Mouse (Mus musculus) lung, embryonic 14.5 days (tissue): ENCODE measurements around the gene Rabggta. TPM values are rescaled to one million over a fixed set of nuclear protein-coding genes. Genes with fewer than 3 reads are reported as not detected.

Experiments
- ATAC-seq: fragments of 200-750 bp; cut with Nextera tagmentation; 2 replicates; pipeline ENCODE4 v1.8.0; 2017; ENCODE audit warnings: mild to moderate bottlenecking, moderate TSS enrichment, moderate library complexity; ENCODE audit not compliant: insufficient read depth
- DNase-seq: peaks from one replicate; pipeline ENCODE4 v3.0.0-alpha.2; 2015
- H3K27ac ChIP-seq: fragments of 300-500 bp; sonication (generic); 2 replicates; pipeline ENCODE4 v1.5.1; 2014; ENCODE audit warnings: low read depth, mild to moderate bottlenecking, moderate library complexity
- H3K27me3 ChIP-seq: fragments of 300-500 bp; sonication (generic); 2 replicates; pipeline ENCODE4 v1.6.1; 2014; ENCODE audit warnings: low read length, control low read depth; ENCODE audit not compliant: insufficient read depth
- H3K36me3 ChIP-seq: fragments of 300-500 bp; sonication (generic); 2 replicates; pipeline ENCODE4 v1.6.1; 2014; ENCODE audit warnings: control low read depth; ENCODE audit not compliant: insufficient read depth
- H3K4me1 ChIP-seq: fragments of 300-500 bp; sonication (generic); 2 replicates; pipeline ENCODE4 v1.6.1; 2014; ENCODE audit warnings: antibody characterized with exemption, control low read depth; ENCODE audit not compliant: insufficient read depth
- H3K4me2 ChIP-seq: fragments of 300-500 bp; sonication (generic); 2 replicates; pipeline ENCODE4 v1.6.1; 2014; ENCODE audit warnings: mild to moderate bottlenecking
- H3K4me3 ChIP-seq: fragments of 300-500 bp; sonication (generic); 2 replicates; pipeline ENCODE4 v1.5.1; 2014; ENCODE audit warnings: low read depth, low read length
- H3K9ac ChIP-seq: fragments of 300-500 bp; sonication (generic); 2 replicates; pipeline ENCODE4 v1.6.1; 2014
- H3K9me3 ChIP-seq: fragments of 300-500 bp; sonication (generic); 2 replicates; pipeline ENCODE4 v1.6.1; 2016; ENCODE audit warnings: low read depth, low read length, control low read depth
- CTCF ChIP-seq: IDR thresholded peaks from 2 replicates; pipeline ENCODE4 v1.5.1; 2016; ENCODE audit warnings: antibody characterized with exemption, low read depth
- WGBS: fragments of 180-500 bp; shearing (Covaris S2); extraction: QIAGEN DNeasy Blood & Tissue Kit; methylation state at CpG from one replicate; pipeline ENCODE4 v1.1.7; 2014; 5-methylcytosine and 5-hydroxymethylcytosine counted together
- polyA plus RNA-seq: library from polyadenylated mRNA; unstranded; fragments of >200 nt; fragmentation: Nextera tagmentation; extraction: Ambion mirVana; gene quantifications from 2 replicates; pipeline ENCODE4 v1.2.1, GENCODE M21; 2014

Gene Rabggta
- polyA plus RNA-seq, 1 experiment from 2014 or later: 29.5 TPM

DNA sequence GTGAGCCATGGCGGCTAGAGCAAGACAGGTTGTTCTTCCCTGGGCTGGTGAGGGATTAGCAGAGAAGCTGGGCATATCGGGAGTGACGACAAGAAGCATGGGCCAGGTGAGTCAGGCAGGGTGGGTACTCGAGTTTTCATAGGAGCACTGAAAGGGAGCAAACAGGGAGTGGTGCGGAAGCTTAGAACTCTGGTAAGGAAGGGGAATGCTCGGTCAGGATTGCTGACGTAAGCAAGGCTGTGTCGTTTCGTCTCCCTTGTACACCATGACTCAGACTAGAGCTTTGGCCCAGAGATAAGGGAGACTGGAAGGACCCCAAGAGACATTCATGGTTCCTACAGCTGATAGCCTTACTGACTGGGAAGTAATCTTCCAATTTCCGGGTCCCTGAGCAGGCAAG, 11.8 kb upstream of the Rabggta start:
- Histone ChIP-seq H3K27me3 (no peaks in the 10 kb centered on the region), H3K4me1 (no peaks in the 10 kb centered on the region), H3K27ac (no peak overlapping the region), H3K9ac (no peak overlapping the region), H3K36me3 (no peaks in the 10 kb centered on the region; the same call in none of the 2 replicates), H3K4me3 (no peak overlapping the region), H3K9me3 (no peaks in the 10 kb centered on the region), H3K4me2 (no peak overlapping the region)
- ATAC-seq: no peak
- no peak for TF ChIP-seq CTCF
- WGBS: 71% methylated on average over 10 of the region's 10 CpGs
- no peak for DNase-seq

DNA sequence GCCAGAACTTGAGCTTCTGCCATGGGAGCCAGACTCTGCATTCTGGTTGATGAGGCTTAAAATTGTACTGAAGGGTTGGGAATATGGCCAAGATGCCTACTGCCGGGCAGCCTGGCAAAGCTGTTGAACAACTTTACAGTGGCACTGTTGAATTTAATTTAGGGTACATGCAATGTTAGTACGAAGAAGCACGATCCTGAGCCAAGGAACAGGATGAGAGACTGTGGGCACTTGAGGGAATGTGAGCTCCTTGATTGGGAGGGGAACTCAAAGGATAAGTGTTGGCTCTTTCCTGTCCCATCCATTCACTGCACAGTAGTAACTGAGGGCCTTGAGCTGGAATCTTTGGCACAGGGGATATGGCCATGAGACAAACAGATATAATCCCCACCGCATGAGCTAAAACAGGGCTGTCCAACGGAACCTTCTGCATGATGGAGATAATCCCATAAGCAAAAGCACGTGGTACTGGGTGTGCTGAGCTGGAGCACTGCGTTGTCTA, 8.5 kb upstream of the Rabggta start:
- 83% methylated on average over 7 of the region's 7 CpGs for WGBS
- no peak for TF ChIP-seq CTCF
- Histone ChIP-seq H3K4me3 (no peak overlapping the region), H3K27ac (no peak overlapping the region), H3K4me1 (peaks cover 4% of the 10 kb centered on the region; the same call in 1 of the 2 replicates), H3K36me3 (no peaks in the 10 kb centered on the region), H3K9me3 (no peaks in the 10 kb centered on the region), H3K9ac (no peak overlapping the region), H3K27me3 (no peaks in the 10 kb centered on the region), H3K4me2 (no peak overlapping the region)
- DNase-seq (no peak), ATAC-seq (no peak)

DNA sequence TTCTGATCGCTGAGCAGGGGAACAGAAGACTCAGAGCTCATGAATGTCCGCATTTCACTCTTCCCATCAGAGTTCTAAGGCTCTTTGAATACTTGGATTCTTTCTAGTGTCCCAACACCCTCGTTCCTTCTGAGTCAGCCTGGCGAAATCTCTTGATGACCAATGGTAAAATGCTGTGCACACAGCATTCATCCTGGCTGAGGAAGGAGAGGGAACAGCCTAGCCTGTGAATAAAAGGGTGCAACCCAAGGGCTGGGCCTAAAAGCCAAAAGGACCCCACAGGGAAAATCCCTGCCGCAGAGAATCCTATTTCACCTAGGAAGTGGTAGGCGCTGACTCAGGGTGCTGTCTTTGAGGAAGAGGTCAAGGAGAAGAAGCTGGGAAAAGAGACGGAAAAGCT, 8.1 kb upstream of the Rabggta start:
- H3K9me3 ChIP-seq: no peaks in the 10 kb centered on the region
- H3K4me2 ChIP-seq: no peak overlapping the region
- DNase-seq (no peak), ATAC-seq (no peak)
- no peak overlapping the region for H3K4me3 ChIP-seq
- no peak overlapping the region for H3K9ac ChIP-seq
- WGBS: 79% methylated on average over 7 of the region's 7 CpGs
- no peak for TF ChIP-seq CTCF
- H3K36me3 ChIP-seq: no peaks in the 10 kb centered on the region
- H3K27me3 ChIP-seq: no peaks in the 10 kb centered on the region
- no peak overlapping the region for H3K27ac ChIP-seq
- peaks cover 4% of the 10 kb centered on the region; the same call in 1 of the 2 replicates for H3K4me1 ChIP-seq

DNA sequence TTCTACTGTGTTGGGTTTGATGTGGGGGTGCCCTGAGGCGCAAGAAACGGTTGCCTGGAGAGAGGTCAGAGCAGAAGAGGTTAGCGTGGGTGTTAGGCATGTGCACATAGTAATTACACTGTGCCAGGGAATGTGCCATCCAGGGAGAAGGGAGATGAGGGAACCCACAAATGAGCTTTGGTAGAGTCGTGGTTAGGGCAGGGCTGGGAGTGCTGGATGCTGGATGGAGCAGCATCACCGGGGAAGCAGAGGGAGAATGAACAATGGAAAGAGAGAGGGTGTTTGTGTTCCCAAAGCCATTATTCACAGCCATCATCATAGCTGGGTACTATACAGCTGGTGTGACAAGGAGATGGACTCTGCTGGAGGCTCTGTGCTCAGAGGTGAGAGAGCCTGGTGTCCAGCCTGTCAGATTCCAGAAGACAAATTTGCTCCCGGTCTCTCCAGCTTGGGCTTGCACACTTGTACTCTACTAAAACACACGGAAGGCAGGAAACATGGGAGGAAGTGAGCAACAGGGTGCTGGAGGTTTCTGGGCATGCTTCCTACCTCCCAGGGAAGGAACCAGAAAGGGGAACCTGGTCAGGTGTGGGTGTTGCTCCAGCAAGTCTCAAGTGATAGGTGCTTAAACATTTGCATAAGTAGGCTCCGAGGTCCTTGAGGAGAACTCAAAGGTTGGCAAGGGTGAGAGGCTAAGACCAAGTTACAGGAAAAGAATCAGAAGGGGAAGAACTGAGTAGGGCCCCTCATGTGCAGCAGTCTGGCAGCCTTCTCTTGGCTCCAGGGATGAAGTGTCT, 6.0 kb upstream of the Rabggta start:
- Histone ChIP-seq H3K4me2 (no peak overlapping the region), H3K36me3 (no peaks in the 10 kb centered on the region), H3K9me3 (no peaks in the 10 kb centered on the region), H3K9ac (no peak overlapping the region), H3K4me1 (peaks cover 4% of the 10 kb centered on the region; the same call in 1 of the 2 replicates), H3K27ac (0 out of 2 replicates have a peak overlapping the region, but pooled peaks have one; percentile 4), H3K27me3 (no peaks in the 10 kb centered on the region), H3K4me3 (no peak overlapping the region)
- ATAC-seq (no peak), DNase-seq (no peak)
- no peak for TF ChIP-seq CTCF
- WGBS: 51% methylated on average over 8 of the region's 8 CpGs

DNA sequence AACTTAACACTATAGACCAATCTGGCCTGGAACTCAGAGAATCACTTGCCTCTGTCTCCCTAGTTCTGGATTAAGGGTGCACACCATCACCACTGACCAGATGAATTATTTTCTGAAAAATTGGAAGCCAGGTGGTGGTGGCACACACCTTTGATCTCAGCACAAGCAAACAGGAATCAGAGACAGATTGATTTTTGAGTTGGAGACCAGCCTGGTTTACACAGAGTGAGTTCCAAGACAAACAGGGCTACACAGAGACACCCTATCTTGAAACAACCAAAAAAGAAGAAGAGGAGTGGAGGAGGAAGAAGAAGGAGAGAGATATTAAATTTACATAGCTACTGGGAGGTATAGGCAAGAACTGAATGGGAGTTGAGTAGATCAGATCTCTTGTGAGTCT, 4.2 kb upstream of the Rabggta start:
- no peak for TF ChIP-seq CTCF
- no peak overlapping the region for H3K27ac ChIP-seq
- H3K36me3 ChIP-seq: no peaks in the 10 kb centered on the region
- H3K4me2 ChIP-seq: no peak overlapping the region
- H3K4me1 ChIP-seq: peaks cover 4% of the 10 kb centered on the region; the same call in 1 of the 2 replicates
- DNase-seq (no peak), ATAC-seq (no peak)
- no peak overlapping the region for H3K9ac ChIP-seq
- H3K27me3 ChIP-seq: no peaks in the 10 kb centered on the region
- no peak overlapping the region for H3K4me3 ChIP-seq
- H3K9me3 ChIP-seq: no peaks in the 10 kb centered on the region

DNA sequence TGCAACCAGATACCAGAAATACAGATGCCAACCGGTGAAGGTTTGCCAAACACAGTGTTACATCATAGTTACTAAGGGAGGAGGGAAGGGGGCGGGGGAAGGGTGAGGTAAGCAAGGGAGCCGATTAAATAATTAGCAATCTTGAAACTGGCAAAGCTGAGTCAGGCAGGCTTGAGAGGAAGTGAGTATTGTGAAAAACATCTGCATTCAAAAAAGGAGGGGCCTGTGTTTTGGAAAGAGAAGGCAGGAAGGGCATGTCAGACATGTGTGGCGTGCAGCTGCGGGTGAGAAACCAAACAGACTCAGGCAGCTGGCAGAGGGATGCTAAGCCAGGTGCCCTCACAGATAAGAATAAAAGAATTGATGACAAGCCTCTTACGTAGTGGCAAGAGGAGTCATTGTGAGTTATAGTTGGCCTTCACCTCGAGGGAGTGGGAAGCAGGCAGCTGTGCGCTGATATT, 2.4 kb upstream of the Rabggta start:
- H3K27me3 ChIP-seq: no peaks in the 10 kb centered on the region
- TF ChIP-seq CTCF: no peak
- DNase-seq (peak; percentile 22), ATAC-seq (no peak)
- peaks cover 4% of the 10 kb centered on the region; the same call in 1 of the 2 replicates for H3K4me1 ChIP-seq
- no peak overlapping the region for H3K27ac ChIP-seq
- H3K4me2 ChIP-seq: no peak overlapping the region
- no peak overlapping the region for H3K9ac ChIP-seq
- WGBS: 41% methylated on average over 8 of the region's 8 CpGs
- H3K4me3 ChIP-seq: no peak overlapping the region
- no peaks in the 10 kb centered on the region for H3K9me3 ChIP-seq
- H3K36me3 ChIP-seq: peaks cover under 1% of the 10 kb centered on the region; the same call in 1 of the 2 replicates

DNA sequence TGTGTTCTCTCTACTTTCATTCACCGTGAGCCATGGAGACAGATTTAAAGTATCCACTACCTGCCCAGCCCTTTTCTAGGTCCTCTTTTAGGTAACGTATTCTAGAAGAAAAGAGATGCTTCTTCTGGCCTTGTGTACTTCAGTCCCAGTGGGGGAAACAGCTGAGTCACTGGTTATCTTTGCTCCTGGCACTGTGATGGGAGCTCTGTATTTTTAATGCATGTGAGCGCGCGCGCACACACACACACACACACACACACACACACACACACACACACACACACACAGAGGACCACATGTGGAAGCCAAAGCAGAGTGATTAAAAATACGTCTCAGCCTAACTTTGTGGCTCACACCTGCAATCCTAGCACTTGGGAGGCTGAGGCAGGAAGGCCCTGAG, 1.4 kb upstream of the Rabggta start:
- no peak overlapping the region for H3K9ac ChIP-seq
- H3K4me1 ChIP-seq: peaks cover 4% of the 10 kb centered on the region; the same call in 1 of the 2 replicates
- H3K27ac ChIP-seq: no peak overlapping the region
- no peaks in the 10 kb centered on the region for H3K27me3 ChIP-seq
- TF ChIP-seq CTCF: no peak
- DNase-seq (no peak), ATAC-seq (no peak)
- 90% methylated on average over 7 of the region's 7 CpGs for WGBS
- no peak overlapping the region for H3K4me3 ChIP-seq
- no peaks in the 10 kb centered on the region for H3K9me3 ChIP-seq
- H3K36me3 ChIP-seq: peaks cover 11% of the 10 kb centered on the region
- H3K4me2 ChIP-seq: no peak overlapping the region
